Mouse (Mus musculus): ENCODE results near the gene Phf3. TPM values are rescaled to one million over a fixed set of nuclear protein-coding genes. Genes with fewer than 3 reads are reported as not detected.

The Phf3 gene
- polyA plus RNA-seq, 2 experiments: 45.6 to 50.8 TPM

GRCm38 (mm10) chr1:30850906-30851305 is 22.8 kb downstream of the Phf3 start:
- TF ChIP-seq POLR2A (IDR thresholded peaks at IDR 0.05; ENCODE audit: borderline replicate concordance, extremely low read depth, insufficient read depth, insufficient read length): no peak
- 87% methylated on average over 2 of the region's 2 CpGs for WGBS
- DNase-seq (ENCODE audit: low spot score): no peak
- no peak overlapping the region for H3K4me2 ChIP-seq (replicated peaks; ENCODE audit: low read depth, low read length, severe bottlenecking)
- no peak overlapping the region for H3K4me3 ChIP-seq (replicated peaks; ENCODE audit: low read length)
- no peaks in the 10 kb centered on the region for H3K27me3 ChIP-seq (ENCODE audit: control insufficient read depth, insufficient read depth, low read length)
- no peak overlapping the region for H3K9ac ChIP-seq (ENCODE audit: low read depth, low read length, severe bottlenecking)
- H3K27ac ChIP-seq (replicated peaks; ENCODE audit: low read depth, low read length): no peak overlapping the region
- H3K4me1 ChIP-seq (ENCODE audit: control insufficient read depth, insufficient read depth, low read length): no peaks in the 10 kb centered on the region
- peaks cover 5% of the 10 kb centered on the region; the same call in 1 of the 2 replicates for H3K36me3 ChIP-seq (ENCODE audit: control insufficient read depth, insufficient read depth, low read length)
- H3K9me3 ChIP-seq (ENCODE audit: control insufficient read depth, low read length): no peaks in the 10 kb centered on the region
- ATAC-seq (ENCODE audit: low FRiP score, low read depth): no peak

- Histone ChIP-seq H3K9me3 (ENCODE audit: control insufficient read depth, low read length) (no peaks in the 10 kb centered on the region), H3K4me2 (replicated peaks; ENCODE audit: low read depth, low read length, severe bottlenecking) (no peak overlapping the region), H3K27me3 (ENCODE audit: control insufficient read depth, insufficient read depth, low read length) (no peaks in the 10 kb centered on the region), H3K9ac (ENCODE audit: low read depth, low read length, severe bottlenecking) (no peak overlapping the region), H3K4me3 (replicated peaks; ENCODE audit: low read length) (no peak overlapping the region), H3K27ac (replicated peaks; ENCODE audit: low read depth, low read length) (no peak overlapping the region), H3K4me1 (ENCODE audit: control insufficient read depth, insufficient read depth, low read length) (no peaks in the 10 kb centered on the region), H3K36me3 (ENCODE audit: control insufficient read depth, insufficient read depth, low read length) (peaks cover 5% of the 10 kb centered on the region; the same call in 1 of the 2 replicates)
- DNase-seq (ENCODE audit: low spot score) (no peak), ATAC-seq (ENCODE audit: low FRiP score, low read depth) (no peak)
- 88% methylated on average over 3 of the region's 3 CpGs for WGBS
- TF ChIP-seq POLR2A (IDR thresholded peaks at IDR 0.05; ENCODE audit: borderline replicate concordance, extremely low read depth, insufficient read depth, insufficient read length): no peak
These were observed 23.8 kb downstream of the Phf3 start for GRCm38 (mm10) chr1:30849955-30850354.

- H3K27ac ChIP-seq (replicated peaks; ENCODE audit: low read depth, low read length): no peak overlapping the region
- no peak overlapping the region for H3K4me3 ChIP-seq (replicated peaks; ENCODE audit: low read length)
- DNase-seq (ENCODE audit: low spot score): no peak
- no peak for TF ChIP-seq POLR2A (IDR thresholded peaks at IDR 0.05; ENCODE audit: borderline replicate concordance, extremely low read depth, insufficient read depth, insufficient read length)
- 39% methylated on average over 1 of the region's 1 CpGs for WGBS
- no peaks in the 10 kb centered on the region for H3K27me3 ChIP-seq (ENCODE audit: control insufficient read depth, insufficient read depth, low read length)
- H3K9ac ChIP-seq (ENCODE audit: low read depth, low read length, severe bottlenecking): no peak overlapping the region
- no peaks in the 10 kb centered on the region for H3K4me1 ChIP-seq (ENCODE audit: control insufficient read depth, insufficient read depth, low read length)
- no peaks in the 10 kb centered on the region for H3K9me3 ChIP-seq (ENCODE audit: control insufficient read depth, low read length)
- peaks cover 5% of the 10 kb centered on the region; the same call in 1 of the 2 replicates for H3K36me3 ChIP-seq (ENCODE audit: control insufficient read depth, insufficient read depth, low read length)
- no peak for ATAC-seq (ENCODE audit: low FRiP score, low read depth)
- H3K4me2 ChIP-seq (replicated peaks; ENCODE audit: low read depth, low read length, severe bottlenecking): no peak overlapping the region
These were observed 26.0 kb downstream of the Phf3 start for GRCm38 (mm10) chr1:30847706-30848105.

GRCm38 (mm10) chr1:30839662-30840061 is 34.1 kb downstream of the Phf3 start:
- Histone ChIP-seq H3K4me2 (replicated peaks; ENCODE audit: low read depth, low read length, severe bottlenecking) (no peak overlapping the region), H3K4me3 (replicated peaks; ENCODE audit: low read length) (no peak overlapping the region), H3K9ac (ENCODE audit: low read depth, low read length, severe bottlenecking) (no peak overlapping the region), H3K27me3 (ENCODE audit: control insufficient read depth, insufficient read depth, low read length) (no peaks in the 10 kb centered on the region), H3K36me3 (ENCODE audit: control insufficient read depth, insufficient read depth, low read length) (peaks cover 17% of the 10 kb centered on the region), H3K9me3 (ENCODE audit: control insufficient read depth, low read length) (no peaks in the 10 kb centered on the region), H3K27ac (replicated peaks; ENCODE audit: low read depth, low read length) (no peak overlapping the region), H3K4me1 (ENCODE audit: control insufficient read depth, insufficient read depth, low read length) (no peaks in the 10 kb centered on the region)
- ATAC-seq (ENCODE audit: low FRiP score, low read depth): no peak
- no peak for TF ChIP-seq POLR2A (IDR thresholded peaks at IDR 0.05; ENCODE audit: borderline replicate concordance, extremely low read depth, insufficient read depth, insufficient read length)
- DNase-seq (ENCODE audit: low spot score): no peak
- WGBS: 75% methylated on average over 3 of the region's 3 CpGs

- H3K9ac ChIP-seq (ENCODE audit: low read depth, low read length, severe bottlenecking): no peak overlapping the region
- DNase-seq (ENCODE audit: low spot score): no peak
- H3K36me3 ChIP-seq (ENCODE audit: control insufficient read depth, insufficient read depth, low read length): peaks cover 28% of the 10 kb centered on the region
- no peaks in the 10 kb centered on the region for H3K4me1 ChIP-seq (ENCODE audit: control insufficient read depth, insufficient read depth, low read length)
- no peak overlapping the region for H3K4me3 ChIP-seq (replicated peaks; ENCODE audit: low read length)
- 99% methylated on average over 6 of the region's 6 CpGs for WGBS
- no peak overlapping the region for H3K4me2 ChIP-seq (replicated peaks; ENCODE audit: low read depth, low read length, severe bottlenecking)
- TF ChIP-seq POLR2A (IDR thresholded peaks at IDR 0.05; ENCODE audit: borderline replicate concordance, extremely low read depth, insufficient read depth, insufficient read length): no peak
- no peak overlapping the region for H3K27ac ChIP-seq (replicated peaks; ENCODE audit: low read depth, low read length)
- H3K27me3 ChIP-seq (ENCODE audit: control insufficient read depth, insufficient read depth, low read length): no peaks in the 10 kb centered on the region
- ATAC-seq (ENCODE audit: low FRiP score, low read depth): no peak
- H3K9me3 ChIP-seq (ENCODE audit: control insufficient read depth, low read length): no peaks in the 10 kb centered on the region
These were observed 38.2 kb downstream of the Phf3 start for GRCm38 (mm10) chr1:30835512-30835911.

- no peak for TF ChIP-seq POLR2A (IDR thresholded peaks at IDR 0.05; ENCODE audit: borderline replicate concordance, extremely low read depth, insufficient read depth, insufficient read length)
- 79% methylated on average over 4 of the region's 4 CpGs for WGBS
These were observed 40.9 kb downstream of the Phf3 start for GRCm38 (mm10) chr1:30832778-30833177.

More at GRCm38 (mm10) chr1:30832778-30833177, 40.9 kb downstream of the Phf3 start:
- ATAC-seq (ENCODE audit: low FRiP score, low read depth) (no peak), DNase-seq (ENCODE audit: low spot score) (no peak)
- H3K4me3 ChIP-seq (replicated peaks; ENCODE audit: low read length): no peak overlapping the region
- H3K9me3 ChIP-seq (ENCODE audit: control insufficient read depth, low read length): no peaks in the 10 kb centered on the region
- no peak overlapping the region for H3K27ac ChIP-seq (replicated peaks; ENCODE audit: low read depth, low read length)
- H3K9ac ChIP-seq (ENCODE audit: low read depth, low read length, severe bottlenecking): no peak overlapping the region
- no peak overlapping the region for H3K4me2 ChIP-seq (replicated peaks; ENCODE audit: low read depth, low read length, severe bottlenecking)
- H3K4me1 ChIP-seq (ENCODE audit: control insufficient read depth, insufficient read depth, low read length): no peaks in the 10 kb centered on the region
- H3K36me3 ChIP-seq (ENCODE audit: control insufficient read depth, insufficient read depth, low read length): peaks cover 42% of the 10 kb centered on the region
- no peaks in the 10 kb centered on the region for H3K27me3 ChIP-seq (ENCODE audit: control insufficient read depth, insufficient read depth, low read length)

Measured in limb, embryonic 14.5 days (tissue).